Mouse (Mus musculus) left cerebral cortex, postnatal 10 days (tissue): ENCODE data around the gene Chga. TPM values are rescaled to one million over a fixed set of nuclear protein-coding genes. Genes with fewer than 3 reads are reported as not detected.

ENCODE experiments used
- DNase-seq, 2 experiments: peaks; one replicate each; pipeline ENCODE4 v3.0.0; 2021 to 2022; ENCODE audit warnings: low spot score in 2 of 2, mixed read lengths in 1 of 2; ENCODE audit errors: extremely low spot score in 1 of 2
- intact Hi-C: fragments of 180-260 bp; cut with DNase I; formaldehyde crosslinking; loops from one replicate; pipeline ENCODE4 v1.15.1; 2025
- total RNA-seq, 2 experiments: library from RNA; stranded (reverse); gene quantifications; 2 replicates each; pipeline ENCODE4 v1.2.3; 2021

The Chga gene
- 100 to 1,000 TPM; 187 to 195 TPM for total RNA-seq

- intact Hi-C loops: no loop called here
- peak; percentile 79 to 84 for DNase-seq
Measured at GRCm38 (mm10) chr12:102554721-102555516, at the start of gene Chga. Gene Chga (plus strand): TSS chr12:102554969.

- no peak for DNase-seq
- intact Hi-C loops: loop anchor here (10.0 kb wide), 1 partner anchor 210 kb away; no protein-coding TSS in a partner anchor
Measured at GRCm38 (mm10) chr12:102505131-102505713, 49.5 kb upstream of the Chga start.

- intact Hi-C loops: loop anchor here (10.0 kb wide), 1 partner anchor 209 kb away; no protein-coding TSS in a partner anchor
Measured at GRCm38 (mm10) chr12:102505949-102506348, 48.8 kb upstream of the Chga start.

GRCm38 (mm10) chr12:102511363-102511762 lies 43.4 kb upstream of the Chga start:
- intact Hi-C loops: no loop called here
- DNase-seq: peak in 1 of 2 experiments; percentile 23

More at GRCm38 (mm10) chr12:102505949-102506348, 48.8 kb upstream of the Chga start:
- no peak for DNase-seq

- intact Hi-C loops: no loop called here
Measured at GRCm38 (mm10) chr12:102514151-102514550, 40.6 kb upstream of the Chga start.

GRCm38 (mm10) chr12:102514751-102515150 lies 40.0 kb upstream of the Chga start:
- no peak for DNase-seq
- intact Hi-C loops: no loop called here

More at GRCm38 (mm10) chr12:102514151-102514550, 40.6 kb upstream of the Chga start:
- no peak for DNase-seq

- intact Hi-C loops: no loop called here
- DNase-seq: no peak
Measured at GRCm38 (mm10) chr12:102516151-102516550, 38.6 kb upstream of the Chga start.

GRCm38 (mm10) chr12:102517647-102518046 lies 37.1 kb upstream of the Chga start:
- DNase-seq: no peak
- intact Hi-C loops: no loop called here

- intact Hi-C loops: no loop called here
- DNase-seq: no peak
Measured at GRCm38 (mm10) chr12:102519929-102520720, 34.6 kb upstream of the Chga start.

GRCm38 (mm10) chr12:102521777-102522319 lies 32.9 kb upstream of the Chga start:
- DNase-seq: peak in 1 of 2 experiments; percentile 47
- intact Hi-C loops: no loop called here

- no peak for DNase-seq
Measured at GRCm38 (mm10) chr12:102524216-102524615, 30.6 kb upstream of the Chga start.

GRCm38 (mm10) chr12:102524760-102525159 lies 30.0 kb upstream of the Chga start:
- peak in 1 of 2 experiments; percentile 55 for DNase-seq
- intact Hi-C loops: no loop called here

More at GRCm38 (mm10) chr12:102524216-102524615, 30.6 kb upstream of the Chga start:
- intact Hi-C loops: no loop called here

GRCm38 (mm10) chr12:102527989-102528388 lies 26.8 kb upstream of the Chga start:
- intact Hi-C loops: no loop called here
- DNase-seq: no peak

GRCm38 (mm10) chr12:102535796-102536195 lies 19.0 kb upstream of the Chga start:
- intact Hi-C loops: no loop called here
- no peak for DNase-seq

- no peak for DNase-seq
- intact Hi-C loops: no loop called here
Measured at GRCm38 (mm10) chr12:102540278-102540677, 14.5 kb upstream of the Chga start.

- intact Hi-C loops: no loop called here
- DNase-seq: no peak
Measured at GRCm38 (mm10) chr12:102541168-102541567, 13.6 kb upstream of the Chga start.

- intact Hi-C loops: no loop called here
- no peak for DNase-seq
Measured at GRCm38 (mm10) chr12:102545122-102545521, 9.6 kb upstream of the Chga start.

GRCm38 (mm10) chr12:102550529-102550928 lies 4.2 kb upstream of the Chga start:
- DNase-seq: peak in 1 of 2 experiments; percentile 65
- intact Hi-C loops: no loop called here

GRCm38 (mm10) chr12:102551186-102551585 lies 3.6 kb upstream of the Chga start:
- DNase-seq: no peak
- intact Hi-C loops: no loop called here
